Mouse (Mus musculus) layer of hippocampus, postnatal 25 days (tissue): Measurements from ENCODE around the gene Ttc25. TPM values are rescaled to one million over a fixed set of nuclear protein-coding genes. Genes with fewer than 3 reads are reported as not detected.
"Not testable (repeated sequence)": the region's sequence is repeated elsewhere in the genome, so short reads cannot be mapped to it uniquely, and the experiment has no call there.

Source experiments
- DNase-seq, 2 experiments: peaks; one replicate each; pipeline ENCODE4 v3.0.0; 2022; ENCODE audit warnings: mixed read lengths in 2 of 2, low spot score in 1 of 2; ENCODE audit errors: extremely low spot score in 1 of 2
- total RNA-seq, 2 experiments: library from RNA; stranded (reverse); gene quantifications; 2 replicates each; pipeline ENCODE4 v1.2.3; 2021

The Ttc25 gene
- total RNA-seq, 2 experiments from 2014 or later: 0.54 to 1.2 TPM

DNA sequence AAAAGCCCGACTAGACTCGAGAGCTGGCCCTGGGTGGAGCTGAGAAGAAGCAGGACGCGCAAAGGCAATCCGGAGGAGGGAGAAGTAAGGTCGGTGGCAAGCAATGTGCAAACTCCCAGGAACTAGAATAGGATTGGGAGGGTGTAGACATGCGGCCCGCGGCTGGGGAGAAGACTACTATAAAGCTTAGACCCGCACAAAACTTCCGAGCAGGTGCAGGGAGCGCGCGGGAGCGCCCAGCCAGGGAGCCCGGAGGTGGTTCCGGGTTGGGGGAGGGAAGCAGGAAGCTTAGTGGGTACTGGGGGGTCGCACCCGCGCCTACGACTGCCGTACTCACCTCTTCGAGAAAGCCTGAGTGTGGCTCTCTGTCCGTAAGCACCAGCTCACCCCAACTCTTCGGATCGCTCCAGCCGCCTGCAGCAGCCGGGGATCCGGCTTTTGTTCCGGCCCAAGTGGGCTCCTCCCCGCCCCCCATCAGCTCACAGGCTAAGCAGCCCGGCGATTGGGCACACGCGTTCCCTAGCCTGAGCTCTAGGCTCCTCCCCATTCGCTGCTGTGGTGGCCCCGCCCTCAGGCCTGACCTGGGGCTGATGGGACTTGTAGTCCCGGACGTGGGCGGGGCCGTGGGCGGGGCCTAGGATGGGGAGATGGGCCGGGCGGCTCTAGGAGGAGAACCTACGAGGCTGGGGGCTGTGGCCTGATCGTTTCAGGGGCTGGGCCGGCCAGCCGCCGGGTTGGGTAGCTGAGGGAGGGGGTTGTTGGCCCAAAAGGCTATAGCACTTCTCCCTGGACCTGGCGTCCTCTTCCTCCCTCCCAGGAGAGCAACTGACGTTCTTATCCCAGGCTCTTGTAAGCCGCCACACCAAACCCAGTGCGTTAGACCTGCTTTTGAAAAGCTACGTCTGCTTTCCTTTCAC, 17.7 kb upstream of the Ttc25 start, which contains the start of gene Acly:
TSS of gene Acly (minus strand) at position 543 of the 917 bp plus-strand sequence.
- peak; percentile 93 for DNase-seq

DNA sequence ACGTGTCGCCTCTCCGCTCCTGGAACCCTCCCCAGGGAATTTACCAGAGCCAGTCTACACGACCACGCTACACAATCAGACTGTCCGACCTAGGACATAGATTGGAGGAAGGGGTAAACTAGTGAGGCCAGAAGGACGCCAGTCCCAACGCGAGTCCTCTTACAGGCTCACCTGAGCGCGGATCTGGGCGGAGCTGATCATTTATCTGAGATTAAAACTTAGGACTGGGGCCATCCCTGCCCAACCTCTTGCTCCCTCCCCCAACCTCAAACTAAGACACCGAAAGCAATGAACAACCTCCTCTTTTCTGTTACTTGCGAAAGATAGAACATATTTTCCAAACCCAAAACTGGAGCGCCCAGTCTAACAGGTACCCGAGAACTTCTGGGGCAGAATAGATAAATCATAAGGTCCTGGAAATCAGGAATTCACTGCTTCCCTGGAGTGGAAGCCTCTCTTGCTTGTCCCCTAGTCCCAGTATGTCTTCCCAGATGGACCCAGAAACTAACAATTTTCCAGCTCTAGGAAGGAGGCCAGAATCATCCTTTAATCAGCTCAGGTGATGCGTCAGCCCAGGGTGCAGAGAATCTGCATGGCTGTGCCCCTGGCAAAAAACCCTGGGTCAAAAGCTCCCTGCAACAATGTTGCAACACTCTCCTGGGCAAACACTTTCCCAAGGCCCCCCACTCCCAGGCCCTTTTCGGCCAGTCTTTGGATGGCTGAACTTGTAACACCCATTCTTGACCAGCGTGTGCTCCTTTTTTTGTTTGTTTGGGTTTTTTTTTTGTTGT, 16.8 kb upstream of the Ttc25 start:
- no peak for DNase-seq

DNA sequence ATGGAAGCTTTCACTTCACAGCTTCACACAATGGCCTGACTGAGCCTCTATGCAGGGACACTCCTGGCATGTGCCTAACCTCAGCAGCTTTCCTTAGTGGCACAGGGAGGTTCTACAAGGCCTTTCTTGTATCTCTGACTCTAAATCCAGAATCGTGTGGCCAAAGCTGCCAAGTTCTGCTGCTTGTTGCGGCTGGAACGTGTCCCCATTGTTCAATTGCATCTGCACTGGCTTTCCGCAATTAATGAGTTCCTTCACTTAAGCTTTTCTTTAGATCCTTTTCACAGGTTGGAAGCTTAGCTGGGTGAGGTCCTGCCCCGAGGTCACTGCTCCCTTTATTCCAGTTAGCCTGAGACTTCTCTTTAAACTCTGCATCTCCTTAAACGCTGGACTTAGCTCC, 11.5 kb upstream of the Ttc25 start:
- no peak for DNase-seq

DNA sequence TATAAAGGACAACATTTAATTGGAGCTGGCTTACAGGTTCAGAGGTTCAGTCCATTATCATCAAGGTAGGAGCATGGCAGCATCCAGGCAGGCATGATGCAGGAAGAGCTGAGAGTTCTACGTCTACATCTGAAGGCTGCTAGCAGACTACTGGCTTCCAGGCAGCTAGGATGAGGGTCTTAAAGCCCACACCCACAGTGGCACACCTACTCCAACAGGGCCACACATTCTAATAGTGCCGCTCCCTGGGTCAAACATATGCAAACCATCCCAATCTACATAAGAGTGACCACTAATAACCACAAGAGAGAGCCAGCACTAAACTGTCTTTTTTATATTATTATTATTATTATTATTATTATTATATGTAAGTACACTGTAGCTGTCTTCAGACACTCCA, 11.0 kb upstream of the Ttc25 start:
- DNase-seq: not testable (repeated sequence)

DNA sequence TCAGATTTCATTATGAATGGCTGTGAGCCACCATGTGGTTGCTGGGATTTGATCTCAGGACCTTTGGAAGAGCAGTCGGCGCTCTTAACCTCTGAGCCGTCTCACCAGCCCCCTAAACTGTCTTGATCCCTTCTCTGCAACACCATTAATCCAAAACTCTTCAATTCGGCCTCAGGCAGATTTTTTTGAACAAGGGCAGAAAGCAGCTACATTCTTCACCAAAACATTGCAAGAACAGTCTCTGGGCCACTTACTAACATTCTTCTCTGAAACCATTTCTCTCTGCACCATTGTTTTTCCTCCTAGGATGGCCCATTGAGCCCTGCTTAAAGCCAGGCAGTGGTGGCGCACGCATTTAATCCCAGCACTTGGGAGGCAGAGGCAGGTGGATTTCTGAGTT, 10.6 kb upstream of the Ttc25 start:
- DNase-seq: not testable (repeated sequence)

DNA sequence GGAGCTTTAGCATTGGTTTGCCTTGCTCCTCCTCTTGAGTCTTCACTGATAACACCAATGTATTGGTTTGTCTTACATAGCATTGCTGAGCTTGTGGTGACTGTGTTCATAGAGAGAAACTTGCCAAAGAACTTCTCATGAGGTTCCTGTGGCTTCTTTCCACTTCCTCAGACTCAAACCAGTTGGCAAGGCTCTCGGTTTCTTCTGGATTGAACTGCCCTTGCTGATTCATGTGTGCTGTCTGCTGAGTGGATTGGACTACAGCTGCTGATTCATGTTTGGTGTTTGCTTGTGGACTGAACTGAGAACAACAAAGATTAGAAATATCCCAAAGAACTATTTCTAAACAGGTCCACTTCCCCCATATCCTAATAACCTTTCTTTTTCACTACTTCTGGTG, 9.4 kb upstream of the Ttc25 start:
- DNase-seq: no peak

DNA sequence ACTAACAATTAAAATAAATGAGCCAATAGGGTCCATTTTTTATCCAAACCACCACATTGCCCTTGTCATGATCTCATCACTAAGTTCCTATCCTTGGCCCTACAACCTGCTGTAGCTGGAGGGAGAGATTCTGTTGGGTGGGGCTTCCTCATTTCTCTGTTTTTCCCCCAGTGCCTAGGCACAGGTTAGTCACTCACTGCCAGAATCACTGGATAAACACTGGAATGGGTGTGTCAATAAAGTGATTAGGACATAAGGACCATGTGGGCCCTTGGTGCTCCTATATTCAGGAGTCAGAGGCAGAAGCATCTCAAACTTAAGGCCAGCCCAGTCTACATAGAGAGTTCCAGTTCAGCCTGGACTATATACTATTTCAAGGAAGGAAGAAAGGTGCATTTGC, 8.9 kb upstream of the Ttc25 start:
- no peak for DNase-seq

DNA sequence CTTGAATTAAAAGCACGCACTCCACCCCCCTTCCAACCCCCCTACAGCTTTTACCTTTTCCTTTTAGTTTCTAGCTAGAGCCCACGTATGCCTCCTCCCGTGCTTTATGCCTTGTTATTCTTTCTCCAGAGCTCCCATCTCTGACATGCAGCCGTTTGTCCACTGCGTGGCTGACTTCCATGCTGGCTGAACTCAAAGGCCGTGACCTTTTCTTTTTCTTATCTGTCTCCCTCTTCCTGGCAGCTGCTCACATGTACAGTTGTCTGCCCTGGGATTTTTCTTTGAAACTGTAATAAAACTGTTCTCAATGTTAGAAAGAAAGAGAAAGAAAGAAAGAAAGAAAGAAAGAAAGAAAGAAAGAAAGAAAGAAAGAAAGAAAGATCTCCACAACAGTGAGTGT, 4.4 kb upstream of the Ttc25 start:
- DNase-seq: no peak

DNA sequence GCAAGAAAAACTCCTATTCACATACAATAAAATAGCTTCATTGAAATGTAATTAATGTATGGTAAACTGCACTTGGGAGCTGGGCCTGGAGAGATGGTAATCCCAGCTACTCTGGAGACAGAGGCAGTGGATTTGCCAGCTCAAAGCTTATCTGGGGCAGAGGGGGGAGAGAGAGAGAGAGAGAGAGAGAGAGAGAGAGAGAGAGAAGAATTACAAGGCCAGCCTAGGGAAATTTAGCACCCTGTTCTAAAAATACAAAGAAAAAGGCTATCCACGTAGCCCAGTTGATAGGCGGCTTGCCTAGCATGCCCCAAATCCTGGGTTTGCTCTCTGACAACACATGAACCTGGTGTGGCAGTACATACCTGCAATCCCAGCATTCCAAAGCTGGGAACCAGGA, 3.8 kb upstream of the Ttc25 start:
- DNase-seq: no peak

DNA sequence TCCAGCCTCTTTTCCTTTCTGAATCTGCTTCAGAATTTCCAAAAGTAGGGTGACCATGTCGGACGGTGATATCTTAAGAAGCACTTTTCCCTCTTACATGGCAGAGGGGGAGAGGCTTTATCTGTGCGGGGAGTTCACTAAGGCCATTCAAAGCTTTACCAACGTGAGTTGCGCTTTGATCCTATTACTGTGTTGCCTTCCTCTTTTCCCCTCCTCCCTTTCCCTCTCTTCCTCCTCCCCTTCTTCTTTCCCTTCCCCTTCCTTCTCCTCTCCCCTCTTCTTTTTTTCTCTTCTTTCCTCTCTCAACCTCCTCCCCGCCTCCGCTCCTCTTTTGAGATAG, 309 bp downstream of the Ttc25 start:
- no peak for DNase-seq

DNA sequence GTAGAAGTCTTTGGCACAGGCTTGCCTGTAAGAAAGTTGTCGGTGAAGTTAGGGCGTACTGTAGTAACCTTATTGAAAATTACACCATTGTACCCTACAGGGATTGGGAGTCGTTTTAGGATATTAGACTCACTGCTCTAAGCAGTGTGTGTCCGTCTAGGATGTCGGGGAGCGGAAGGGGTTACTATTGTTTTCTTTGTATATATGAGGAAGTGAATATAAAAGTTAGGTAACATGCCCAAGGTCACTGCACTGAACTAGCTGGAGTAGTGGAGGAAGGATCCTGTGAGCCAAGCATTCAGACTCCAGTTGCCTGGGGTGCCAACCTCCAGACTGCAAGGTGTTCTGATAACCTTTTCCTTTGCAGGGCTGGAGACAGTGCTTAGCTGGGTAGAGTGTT, 1.5 kb downstream of the Ttc25 start:
- DNase-seq: no peak

DNA sequence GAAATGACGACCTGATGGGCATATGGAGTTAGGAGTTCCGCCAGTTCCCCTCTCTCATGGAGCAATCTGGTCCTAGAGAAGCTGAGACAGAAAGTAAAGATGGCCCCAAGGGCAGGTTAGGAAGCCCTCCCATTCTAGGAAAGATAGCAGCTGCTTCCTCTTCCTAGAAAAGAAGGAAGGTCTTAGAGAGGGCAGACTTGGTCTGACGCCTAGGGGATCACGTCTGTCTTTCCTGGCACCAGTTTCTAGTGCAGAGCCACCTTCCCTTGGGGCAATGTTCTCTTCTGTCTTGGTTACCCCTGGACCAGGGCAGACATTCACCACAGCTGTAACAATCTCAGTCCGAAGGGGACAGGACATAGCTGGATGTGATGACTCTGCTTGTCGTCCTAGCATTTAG, 2.7 kb downstream of the Ttc25 start:
- DNase-seq: no peak

DNA sequence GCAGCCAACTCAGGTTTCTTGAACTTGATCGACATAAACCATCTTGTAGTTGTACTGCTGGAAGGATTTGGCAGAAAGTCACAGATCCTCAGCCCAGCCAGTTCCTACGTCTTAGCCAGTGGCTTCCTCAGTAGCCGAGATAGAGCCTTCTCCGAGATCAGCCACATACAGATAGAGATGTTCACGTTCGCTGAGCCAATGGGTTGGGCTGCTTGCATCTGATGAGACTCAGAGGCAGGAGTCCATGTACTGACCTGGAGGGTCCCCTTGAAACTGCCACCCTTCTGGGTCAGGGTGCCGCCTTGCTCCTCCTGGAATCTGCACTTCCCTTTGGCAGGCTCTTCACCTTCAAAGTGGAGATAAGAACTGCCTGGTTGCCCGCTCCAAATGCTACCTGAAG, 4.1 kb downstream of the Ttc25 start:
- DNase-seq: no peak

DNA sequence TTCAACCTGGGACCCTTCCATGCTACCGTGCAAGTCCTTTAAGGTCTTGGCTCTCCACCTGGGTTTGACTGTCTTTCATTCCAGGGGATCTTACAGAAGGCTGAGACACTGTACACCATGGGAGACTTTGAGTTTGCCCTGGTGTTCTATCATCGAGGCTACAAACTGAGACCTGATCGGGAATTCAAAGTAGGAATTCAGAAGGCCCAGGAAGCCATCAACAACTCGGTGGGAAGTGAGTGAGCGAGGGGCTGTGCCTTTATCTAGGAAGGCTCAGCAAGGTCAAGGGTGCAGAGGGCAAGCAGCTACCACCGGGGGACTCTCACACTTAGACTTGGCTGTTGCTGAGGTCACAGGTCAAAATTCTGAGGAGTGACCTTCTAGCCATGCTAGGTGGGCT, 4.7 kb downstream of the Ttc25 start:
- DNase-seq: no peak

DNA sequence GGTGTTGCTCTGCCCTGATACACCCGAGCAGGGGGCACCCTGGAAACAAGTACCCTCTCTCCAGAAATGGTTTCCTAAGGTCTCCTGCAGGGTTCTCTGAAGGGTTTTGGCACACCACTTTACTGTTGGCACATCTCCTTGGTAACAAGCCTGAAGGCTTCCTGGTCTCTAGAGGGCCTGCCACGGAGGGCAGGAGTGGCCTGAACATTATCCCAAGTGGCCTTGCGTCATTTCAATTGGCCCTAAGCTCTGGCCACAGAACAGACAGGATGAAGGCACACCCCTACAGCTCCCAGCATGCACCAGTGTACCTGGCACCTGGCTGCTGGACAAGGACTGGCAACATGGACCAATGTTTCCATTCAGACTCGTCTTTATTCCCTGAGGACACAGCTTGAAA, 7.4 kb downstream of the Ttc25 start:
- no peak for DNase-seq

DNA sequence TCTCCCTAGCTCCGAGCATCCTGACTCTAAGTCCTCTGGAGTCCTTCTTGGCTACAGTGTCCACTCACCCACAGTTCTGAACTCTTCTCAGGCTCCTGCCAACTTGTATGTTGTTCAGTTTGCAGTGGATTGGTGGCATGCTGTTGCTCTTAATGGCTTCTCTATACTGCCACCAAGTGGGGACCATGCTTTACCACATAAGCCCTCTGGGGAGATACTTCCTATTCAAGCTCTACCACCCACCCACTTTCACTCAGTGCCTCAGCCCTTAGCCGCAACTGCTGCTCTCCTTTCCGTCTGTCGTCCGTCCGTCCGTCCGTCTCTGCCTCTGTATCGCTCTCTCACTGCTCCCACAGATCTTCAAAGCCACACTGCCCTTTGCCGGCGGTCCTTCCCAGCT, 10.2 kb downstream of the Ttc25 start:
- peak in 1 of 2 experiments; percentile 48 for DNase-seq

DNA sequence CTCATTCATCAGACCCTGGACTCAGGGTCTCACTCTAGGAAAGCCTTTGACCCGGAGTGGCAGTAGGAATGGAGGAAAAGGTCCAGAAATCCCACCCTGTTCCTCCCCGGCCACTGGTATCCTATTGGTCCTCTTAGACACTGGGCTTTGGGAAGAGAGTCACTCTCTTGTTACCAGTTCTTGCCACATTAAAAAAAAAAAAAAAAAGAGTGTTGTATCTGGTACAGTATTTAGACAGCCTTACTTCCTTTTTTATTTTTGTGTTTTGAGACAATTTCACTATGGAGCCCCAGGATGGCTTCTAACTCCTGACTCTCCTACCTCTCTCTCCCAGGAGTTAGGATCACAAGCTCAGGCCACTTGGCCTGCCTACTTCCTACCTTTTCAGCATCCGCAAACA, 12.2 kb downstream of the Ttc25 start:
- no peak for DNase-seq

DNA sequence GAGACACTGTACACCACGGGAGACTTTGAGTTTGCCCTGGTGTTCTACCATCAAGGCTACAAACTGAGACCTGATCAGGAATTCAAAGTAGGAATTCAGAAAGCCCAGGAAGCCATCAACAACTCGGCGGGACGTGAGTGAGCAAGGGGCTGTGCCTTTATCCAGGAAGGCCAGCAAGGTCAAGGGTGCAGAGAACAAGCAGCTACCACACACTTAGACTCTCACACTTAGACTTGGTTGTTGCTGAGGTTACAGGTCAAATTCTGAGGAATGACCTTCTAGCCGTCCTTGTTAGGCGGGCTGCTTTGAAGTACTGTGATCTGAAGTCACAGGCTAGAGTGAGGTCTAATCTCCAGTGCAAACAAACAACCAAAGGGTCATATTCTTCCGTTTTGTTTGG, 14.1 kb downstream of the Ttc25 start:
- DNase-seq: no peak

DNA sequence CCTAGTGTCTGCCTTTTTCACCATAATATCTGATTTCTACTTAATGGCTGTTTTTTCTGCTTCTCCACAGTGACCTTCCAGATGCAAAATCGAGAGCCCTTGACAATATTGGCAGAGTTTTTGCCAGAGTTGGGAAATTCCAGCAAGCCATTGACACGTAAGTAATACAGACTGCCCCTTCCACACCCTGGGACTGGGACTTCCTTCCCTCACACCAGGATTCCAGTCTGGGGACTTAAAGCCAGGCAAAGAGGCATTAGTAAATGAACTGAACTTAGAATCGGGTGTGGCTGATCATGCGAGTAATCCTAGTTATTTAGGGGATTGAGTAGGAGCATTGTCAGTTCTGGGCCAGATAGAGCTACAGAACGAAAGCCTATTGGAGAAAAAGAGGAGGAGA, 16.3 kb downstream of the Ttc25 start:
- DNase-seq: no peak

DNA sequence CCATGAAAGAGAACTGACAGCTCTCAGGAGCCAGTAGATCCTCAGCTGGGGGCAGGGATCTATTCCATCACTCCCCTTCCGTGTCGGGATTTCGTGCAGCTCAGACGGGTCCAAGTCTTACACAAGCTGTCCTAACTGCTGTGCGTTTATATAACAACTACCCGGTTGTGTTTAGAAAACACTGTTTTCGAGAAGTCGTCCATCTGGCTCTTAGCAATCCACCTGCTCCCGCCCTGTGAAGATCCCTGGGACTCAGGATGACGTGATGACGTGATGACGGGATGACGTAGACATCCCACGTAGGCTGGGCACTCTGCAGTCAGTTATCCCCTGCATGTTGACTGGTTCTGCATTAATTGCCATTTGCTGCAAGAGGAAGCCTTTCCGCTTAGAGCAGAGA, 18.9 kb downstream of the Ttc25 start:
- DNase-seq: peak; percentile 49 to 59

DNA sequence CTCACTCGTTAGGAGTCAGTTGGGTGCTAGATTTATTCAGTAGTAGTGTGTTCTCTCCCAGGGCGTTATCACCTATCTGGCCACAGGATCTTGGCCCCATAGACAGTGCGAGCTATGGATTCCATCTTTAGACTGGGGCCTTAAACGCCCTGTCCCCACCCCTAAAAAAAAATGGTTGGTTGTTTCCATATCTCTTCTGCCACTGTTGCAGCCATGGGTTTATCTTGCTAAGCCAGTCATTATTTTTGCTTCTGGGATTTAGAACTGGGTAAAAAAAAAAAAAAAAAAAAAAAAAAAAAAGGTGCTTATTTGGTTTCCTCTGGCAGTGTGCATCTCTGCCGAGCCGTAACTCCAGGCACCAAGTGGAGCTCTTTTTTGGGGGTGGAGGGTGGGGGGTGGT, 19.3 kb downstream of the Ttc25 start:
- DNase-seq: no peak

DNA sequence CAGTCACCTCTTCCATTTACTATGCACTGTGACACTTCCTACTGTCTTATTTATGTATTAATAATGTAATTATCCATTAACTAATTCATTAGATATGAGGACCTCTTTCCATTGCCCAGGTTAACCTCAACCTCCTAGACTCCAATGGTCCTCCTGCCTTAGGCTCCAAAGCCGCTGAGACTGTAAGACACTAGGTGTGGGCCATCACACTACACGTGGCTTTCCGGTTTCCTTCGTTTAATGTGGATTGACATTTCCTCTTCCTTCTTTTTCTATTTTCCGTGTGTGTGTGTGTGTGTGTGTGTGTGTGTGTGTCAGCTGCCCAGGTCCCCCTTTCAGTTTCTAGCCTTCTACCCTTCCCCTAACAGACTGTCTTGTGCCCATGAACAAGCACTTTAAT, 21.8 kb downstream of the Ttc25 start:
- no peak for DNase-seq
